Mouse (Mus musculus): ENCODE measurements at regions not wholly inside any gene's neighbourhood (a gene's known extent, or its start where the extent isn't known, plus 50 kb on each side); places are given as distances from the start of the nearest gene placed in this dataset.
A peak's percentile ranks its signal among the peaks of the same experiment; 100 is the strongest.

- DNase-seq: no peak
These were observed 103.2 kb downstream of the Fam168b start for GRCm38 (mm10) chr1:34739621-34740020.

DNA sequence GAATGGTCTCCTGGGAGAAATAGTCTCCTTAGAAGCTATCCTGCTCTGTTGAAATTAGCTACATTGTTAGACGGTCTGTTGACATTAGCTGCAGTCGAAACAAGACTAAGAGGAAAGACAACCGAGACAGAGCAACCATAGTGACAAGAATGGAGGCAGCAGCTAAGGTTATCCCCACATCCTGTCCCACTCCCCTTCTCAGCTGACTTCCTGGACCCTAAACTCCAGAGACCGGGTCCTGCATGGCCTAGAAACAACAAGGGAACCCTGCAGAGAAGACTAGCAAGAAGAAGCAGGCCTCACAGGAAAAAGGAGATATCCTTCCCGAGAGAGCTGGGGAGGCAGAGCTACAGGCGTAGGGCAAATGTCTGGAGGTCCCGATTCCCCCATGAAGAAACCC lies 102.0 kb downstream of the Fam168b start:
- DNase-seq: no peak

- no peak for DNase-seq
These were observed 100.6 kb downstream of the Fam168b start for GRCm38 (mm10) chr1:34742234-34742633.

GRCm38 (mm10) chr1:34745881-34746280 lies 97.0 kb downstream of the Fam168b start:
- DNase-seq: no peak

- no peak for DNase-seq
These were observed 93.5 kb downstream of the Fam168b start for GRCm38 (mm10) chr1:34749161-34750040.

DNA sequence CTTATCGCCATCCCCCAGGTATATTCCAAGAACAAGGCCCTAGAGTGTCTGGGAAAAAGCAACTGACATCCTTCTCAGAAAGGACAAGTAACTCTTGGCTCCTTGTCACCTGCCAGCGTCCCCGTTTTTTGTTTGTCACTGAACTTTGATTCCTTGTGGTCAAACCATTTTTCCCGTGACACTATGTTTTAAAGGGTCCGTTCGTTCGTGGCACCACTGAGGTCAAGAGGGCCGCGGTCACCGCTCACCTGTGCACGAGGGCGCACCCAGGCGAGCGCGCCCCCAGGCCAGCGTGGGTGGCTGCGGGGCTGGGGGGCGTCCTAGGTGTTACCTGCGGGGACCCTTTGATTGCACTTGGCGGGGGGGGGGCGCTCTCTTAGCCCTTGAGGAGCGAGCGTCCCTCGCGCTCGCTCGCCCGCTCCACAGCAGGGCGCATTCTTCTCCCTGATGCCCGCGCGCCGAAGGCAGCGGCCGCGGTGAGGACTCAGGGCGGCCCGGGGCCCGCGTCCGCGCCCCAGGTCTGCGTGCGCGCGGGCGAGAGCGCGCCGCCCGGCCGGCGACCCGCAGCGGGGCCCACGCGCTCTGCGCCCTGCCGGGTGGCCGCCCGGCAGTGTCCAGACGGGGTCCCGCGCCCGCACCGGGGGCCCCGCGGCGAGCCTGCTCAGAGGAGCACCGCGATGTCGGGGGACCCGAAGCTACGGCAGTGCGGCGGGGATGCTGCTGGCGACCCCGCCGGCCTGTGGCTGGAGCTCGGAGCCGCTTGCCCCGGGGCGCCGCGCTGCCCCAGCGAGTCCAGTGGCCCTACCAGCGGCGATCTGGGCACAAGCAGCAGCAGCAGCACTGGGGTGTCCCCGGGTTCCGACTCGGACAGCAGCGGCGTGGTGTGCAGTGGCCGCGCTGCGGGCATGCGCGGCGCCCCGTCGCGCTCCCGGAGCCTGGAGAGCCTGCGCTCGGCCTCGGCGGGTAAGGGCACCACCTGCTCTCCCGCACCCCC lies 92.5 kb downstream of the Fam168b start:
- peak in 1 of 2 experiments; percentile 40 for DNase-seq

GRCm38 (mm10) chr1:34751128-34751527 lies 91.7 kb downstream of the Fam168b start:
- no peak for DNase-seq

- no peak for DNase-seq
These were observed 89.3 kb downstream of the Fam168b start for GRCm38 (mm10) chr1:34753581-34753980.

DNA sequence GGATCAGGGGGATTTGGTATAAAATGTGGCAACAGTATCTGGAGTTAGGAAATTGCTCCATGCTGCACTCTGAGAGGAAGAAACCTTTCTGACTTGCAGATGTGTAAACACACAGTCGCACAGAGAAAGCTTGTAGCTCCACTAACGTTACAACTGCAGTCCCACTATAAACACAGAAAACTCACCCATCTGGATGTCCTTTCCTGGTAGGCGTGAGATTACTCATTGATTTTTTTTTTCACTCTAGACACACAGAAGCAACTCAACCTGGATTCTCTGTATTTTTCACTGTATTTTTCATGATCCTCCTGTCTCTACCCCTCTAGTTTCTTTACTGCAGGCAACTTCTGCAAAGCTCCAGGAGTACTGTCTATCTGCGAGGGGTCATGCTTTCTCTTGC lies 82.3 kb downstream of the Fam168b start:
- no peak for DNase-seq

DNA sequence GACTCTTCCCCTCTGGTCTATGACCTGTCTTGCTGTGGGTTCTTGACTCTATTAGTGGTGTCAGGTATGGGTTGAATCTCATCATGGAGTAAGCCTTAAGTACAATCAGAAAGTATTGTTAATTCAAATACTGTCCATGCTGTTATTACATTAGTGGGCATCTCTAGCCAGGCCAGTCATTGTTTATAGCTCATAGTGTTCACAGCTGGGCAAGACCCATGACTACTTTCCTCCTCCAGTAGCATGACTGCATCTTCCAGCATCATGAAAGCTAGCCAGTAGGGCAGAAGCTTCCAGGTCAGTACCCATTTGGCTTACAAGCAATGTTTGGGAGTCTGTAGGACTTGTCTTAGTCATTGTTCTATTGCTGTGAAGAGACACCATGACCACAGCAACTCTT lies 81.4 kb downstream of the Fam168b start:
- no peak for DNase-seq

GRCm38 (mm10) chr1:34761870-34762269 lies 81.0 kb downstream of the Fam168b start:
- no peak for DNase-seq

Data from layer of hippocampus, postnatal 36 days (tissue).